Mouse (Mus musculus): Measurements from ENCODE around the gene Rnf185.
A peak's percentile ranks its signal among the peaks of the same experiment; 100 is the strongest.

Rnf185 gene

DNA sequence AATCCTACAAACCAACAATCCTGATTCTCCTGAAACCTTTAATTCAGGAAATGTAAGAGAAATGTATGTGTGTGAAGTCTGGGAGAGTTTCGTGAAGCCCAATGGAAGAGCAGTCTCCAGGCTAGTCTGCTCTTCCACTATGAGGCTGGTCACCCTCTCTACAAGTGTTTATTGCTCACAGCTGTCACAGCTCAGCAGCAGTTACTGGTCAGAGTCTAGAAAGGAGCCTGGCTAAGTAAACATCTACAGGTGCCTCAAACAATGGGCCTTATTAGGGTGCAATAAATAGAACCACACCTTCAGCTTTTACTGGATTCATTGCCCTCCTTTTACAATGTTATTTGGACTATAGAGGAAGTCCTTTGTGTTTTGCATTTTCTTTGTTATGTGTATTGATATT lies 53.8 kb downstream of the Rnf185 start:
- TF ChIP-seq NANOG (IDR thresholded peaks at IDR 0.05; ENCODE audit: borderline replicate concordance, low read length) (no peak), CTCF (conservative IDR thresholded peaks at IDR 0.05; ENCODE audit: low read length) (no peak), POU5F1 (IDR thresholded peaks at IDR 0.05; ENCODE audit: borderline replicate concordance, low read length) (no peak)
- peaks cover 23% of the 10 kb centered on the region for H3K36me3 ChIP-seq (ENCODE audit: insufficient read depth, low read length)
- H3K9me3 ChIP-seq (ENCODE audit: low read length): no peaks in the 10 kb centered on the region
- no peak overlapping the region for H3K4me3 ChIP-seq (replicated peaks; ENCODE audit: low read length)
- H3K27me3 ChIP-seq (ENCODE audit: insufficient read depth, low read length): no peaks in the 10 kb centered on the region
- peaks cover 67% of the 10 kb centered on the region for H3K4me1 ChIP-seq (replicated peaks; ENCODE audit: low read depth, low read length)

DNA sequence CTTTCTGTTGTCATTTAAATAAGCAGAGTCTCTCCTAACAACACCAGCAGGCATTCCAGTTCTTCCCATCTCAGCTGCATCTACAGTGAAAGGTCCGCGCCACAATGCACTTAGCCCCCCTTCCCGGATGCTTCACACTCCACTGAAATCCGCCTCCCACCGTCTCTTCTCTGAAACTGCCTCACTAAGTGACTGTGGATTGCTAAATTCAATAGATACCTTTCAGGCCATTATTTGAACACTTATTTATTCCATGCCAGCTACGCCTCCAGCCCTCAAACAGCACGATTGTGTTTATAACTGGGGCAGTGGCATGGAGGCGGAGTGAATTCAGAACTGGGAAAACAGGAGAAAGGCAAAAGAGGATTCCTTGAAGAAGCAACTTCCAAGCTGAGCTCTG lies 55.6 kb downstream of the Rnf185 start:
- Histone ChIP-seq H3K9me3 (ENCODE audit: low read length) (no peaks in the 10 kb centered on the region), H3K4me3 (replicated peaks; ENCODE audit: low read length) (no peak overlapping the region), H3K27me3 (ENCODE audit: insufficient read depth, low read length) (no peaks in the 10 kb centered on the region), H3K36me3 (ENCODE audit: insufficient read depth, low read length) (peaks cover 31% of the 10 kb centered on the region), H3K4me1 (replicated peaks; ENCODE audit: low read depth, low read length) (peaks cover 70% of the 10 kb centered on the region)
- TF ChIP-seq POU5F1 (IDR thresholded peaks at IDR 0.05; ENCODE audit: borderline replicate concordance, low read length) (no peak), NANOG (IDR thresholded peaks at IDR 0.05; ENCODE audit: borderline replicate concordance, low read length) (no peak), CTCF (conservative IDR thresholded peaks at IDR 0.05; ENCODE audit: low read length) (no peak)

DNA sequence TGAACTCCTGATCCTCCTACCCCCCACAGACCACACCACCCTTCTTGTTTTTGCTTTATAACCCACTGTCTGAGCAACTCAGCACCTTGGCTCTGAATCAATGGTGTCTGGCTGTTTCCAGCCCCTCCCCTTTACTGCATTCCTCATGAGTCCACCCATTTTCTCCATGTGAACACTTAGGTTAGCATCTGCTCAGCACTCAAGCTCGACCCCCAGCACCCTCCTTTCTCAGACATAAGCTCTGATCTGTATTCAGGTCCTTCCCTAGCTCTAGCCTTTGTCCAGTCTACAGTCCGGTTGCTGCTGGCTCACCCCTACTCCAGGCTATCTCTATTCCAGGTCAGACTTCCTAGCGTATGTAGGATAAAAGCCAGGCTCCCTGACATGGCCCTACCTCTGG lies 56.1 kb downstream of the Rnf185 start:
- no peak for TF ChIP-seq POU5F1 (IDR thresholded peaks at IDR 0.05; ENCODE audit: borderline replicate concordance, low read length)
- TF ChIP-seq CTCF (conservative IDR thresholded peaks at IDR 0.05; ENCODE audit: low read length): no peak
- no peak for TF ChIP-seq NANOG (IDR thresholded peaks at IDR 0.05; ENCODE audit: borderline replicate concordance, low read length)

DNA sequence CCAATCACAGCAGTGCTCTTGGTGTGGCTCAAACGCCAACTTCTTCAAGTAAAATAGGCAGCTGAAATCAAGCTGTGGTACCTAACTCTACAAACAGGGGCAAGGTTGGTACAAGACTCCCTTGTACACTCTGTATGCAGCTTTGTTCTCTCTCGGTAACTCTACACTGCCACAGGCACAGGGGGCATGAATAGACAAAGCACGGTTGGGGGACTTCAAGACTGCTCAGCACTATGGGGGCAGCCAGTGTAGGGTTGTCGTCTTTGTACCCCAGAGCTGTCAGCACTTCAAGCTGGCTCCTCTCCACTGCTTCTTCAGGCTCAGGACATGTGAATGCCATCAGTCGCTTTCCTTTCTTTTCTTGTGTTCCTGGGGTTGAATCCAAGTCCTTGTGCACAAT lies 57.6 kb downstream of the Rnf185 start:
- H3K27me3 ChIP-seq (ENCODE audit: insufficient read depth, low read length): no peaks in the 10 kb centered on the region
- TF ChIP-seq CTCF (conservative IDR thresholded peaks at IDR 0.05; ENCODE audit: low read length): no peak
- TF ChIP-seq NANOG (IDR thresholded peaks at IDR 0.05; ENCODE audit: borderline replicate concordance, low read length): no peak
- TF ChIP-seq POU5F1 (IDR thresholded peaks at IDR 0.05; ENCODE audit: borderline replicate concordance, low read length): no peak
- H3K4me3 ChIP-seq (replicated peaks; ENCODE audit: low read length): no peak overlapping the region
- H3K4me1 ChIP-seq (replicated peaks; ENCODE audit: low read depth, low read length): peaks cover 89% of the 10 kb centered on the region
- H3K9me3 ChIP-seq (ENCODE audit: low read length): no peaks in the 10 kb centered on the region
- H3K36me3 ChIP-seq (ENCODE audit: insufficient read depth, low read length): peaks cover 34% of the 10 kb centered on the region

More for the DNA sequence above, 56.1 kb downstream of the Rnf185 start:
- Histone ChIP-seq H3K4me1 (replicated peaks; ENCODE audit: low read depth, low read length) (peaks cover 74% of the 10 kb centered on the region), H3K36me3 (ENCODE audit: insufficient read depth, low read length) (peaks cover 33% of the 10 kb centered on the region), H3K27me3 (ENCODE audit: insufficient read depth, low read length) (no peaks in the 10 kb centered on the region), H3K4me3 (replicated peaks; ENCODE audit: low read length) (no peak overlapping the region), H3K9me3 (ENCODE audit: low read length) (no peaks in the 10 kb centered on the region)

DNA sequence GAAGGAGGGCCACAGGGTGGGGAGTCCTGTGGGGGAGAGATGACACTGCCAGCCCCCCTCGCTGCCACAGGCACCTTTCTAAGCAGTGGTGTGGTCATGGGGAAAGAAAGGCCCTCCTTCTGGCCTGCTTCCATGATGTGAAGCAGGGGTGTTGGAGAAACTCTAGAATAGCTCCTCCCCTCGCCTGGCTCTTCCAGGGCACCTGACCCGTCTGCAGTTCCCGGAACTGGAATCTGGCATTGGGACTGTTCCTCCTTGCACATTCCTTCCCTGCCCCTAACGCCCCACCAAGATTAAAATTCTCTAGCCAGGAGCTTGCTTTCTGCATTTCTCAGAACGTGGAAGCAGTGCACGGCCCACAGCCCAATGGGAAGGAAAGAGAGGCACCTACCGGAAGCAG lies 59.6 kb downstream of the Rnf185 start:
- peaks cover 85% of the 10 kb centered on the region for H3K4me1 ChIP-seq (replicated peaks; ENCODE audit: low read depth, low read length)
- TF ChIP-seq CTCF (conservative IDR thresholded peaks at IDR 0.05; ENCODE audit: low read length) (no peak), NANOG (IDR thresholded peaks at IDR 0.05; ENCODE audit: borderline replicate concordance, low read length) (no peak), POU5F1 (IDR thresholded peaks at IDR 0.05; ENCODE audit: borderline replicate concordance, low read length) (no peak)

DNA sequence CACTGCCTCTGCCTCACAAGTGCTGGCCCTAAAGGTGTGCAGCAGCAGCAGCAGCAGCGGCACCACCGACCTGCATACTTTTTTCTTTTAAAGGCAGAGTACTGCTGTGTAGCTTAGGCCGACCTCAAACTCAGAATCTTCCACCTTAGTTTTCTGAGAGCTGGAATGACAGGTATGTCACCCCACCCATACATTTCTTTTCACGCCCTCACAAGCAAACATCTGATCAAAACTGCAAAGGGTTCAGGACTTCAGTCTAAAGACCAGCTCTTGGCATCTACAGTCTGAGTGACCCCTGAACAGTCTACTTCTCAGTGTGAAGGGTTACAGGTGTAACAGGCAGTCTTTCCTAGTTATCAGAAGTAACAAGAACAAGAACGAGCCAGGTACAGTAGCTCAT lies 61.4 kb downstream of the Rnf185 start:
- TF ChIP-seq CTCF (conservative IDR thresholded peaks at IDR 0.05; ENCODE audit: low read length) (no peak), NANOG (IDR thresholded peaks at IDR 0.05; ENCODE audit: borderline replicate concordance, low read length) (no peak), POU5F1 (IDR thresholded peaks at IDR 0.05; ENCODE audit: borderline replicate concordance, low read length) (no peak)
- Histone ChIP-seq H3K9me3 (ENCODE audit: low read length) (no peaks in the 10 kb centered on the region), H3K36me3 (ENCODE audit: insufficient read depth, low read length) (peaks cover 26% of the 10 kb centered on the region), H3K4me1 (replicated peaks; ENCODE audit: low read depth, low read length) (peaks cover 85% of the 10 kb centered on the region), H3K27me3 (ENCODE audit: insufficient read depth, low read length) (no peaks in the 10 kb centered on the region), H3K4me3 (replicated peaks; ENCODE audit: low read length) (no peak overlapping the region; the same call in 1 of the 2 replicates)

More for the DNA sequence above, 59.6 kb downstream of the Rnf185 start:
- no peaks in the 10 kb centered on the region for H3K9me3 ChIP-seq (ENCODE audit: low read length)
- H3K4me3 ChIP-seq (replicated peaks; ENCODE audit: low read length): no peak overlapping the region
- H3K36me3 ChIP-seq (ENCODE audit: insufficient read depth, low read length): peaks cover 30% of the 10 kb centered on the region
- no peaks in the 10 kb centered on the region for H3K27me3 ChIP-seq (ENCODE audit: insufficient read depth, low read length)

DNA sequence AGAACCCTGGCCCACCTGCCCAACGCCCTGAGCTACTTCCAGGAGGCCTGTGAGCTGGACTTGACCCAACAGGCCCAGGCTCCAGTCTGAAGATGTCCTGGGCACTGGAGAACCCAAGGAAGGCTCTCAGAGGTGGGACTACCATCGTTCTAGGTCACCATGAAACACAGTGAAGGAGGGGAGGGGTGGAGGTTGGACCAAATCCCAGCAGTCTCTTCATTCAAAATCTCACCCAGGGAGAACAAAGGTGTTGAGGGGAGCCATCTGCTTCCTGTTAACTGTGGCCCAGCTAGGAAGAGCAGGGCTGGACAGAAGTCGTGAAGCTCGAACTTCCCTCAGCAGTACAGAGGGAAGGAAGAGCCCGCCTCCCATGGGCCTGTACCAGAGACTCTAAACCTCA lies 62.2 kb downstream of the Rnf185 start:
- Histone ChIP-seq H3K4me1 (replicated peaks; ENCODE audit: low read depth, low read length) (peaks cover 85% of the 10 kb centered on the region), H3K36me3 (ENCODE audit: insufficient read depth, low read length) (peaks cover 26% of the 10 kb centered on the region), H3K9me3 (ENCODE audit: low read length) (no peaks in the 10 kb centered on the region), H3K27me3 (ENCODE audit: insufficient read depth, low read length) (no peaks in the 10 kb centered on the region), H3K4me3 (replicated peaks; ENCODE audit: low read length) (0 out of 2 replicates have a peak overlapping the region, but pooled peaks have one; percentile 3)
- no peak for TF ChIP-seq NANOG (IDR thresholded peaks at IDR 0.05; ENCODE audit: borderline replicate concordance, low read length)
- TF ChIP-seq CTCF (conservative IDR thresholded peaks at IDR 0.05; ENCODE audit: low read length): no peak
- TF ChIP-seq POU5F1 (IDR thresholded peaks at IDR 0.05; ENCODE audit: borderline replicate concordance, low read length): no peak

DNA sequence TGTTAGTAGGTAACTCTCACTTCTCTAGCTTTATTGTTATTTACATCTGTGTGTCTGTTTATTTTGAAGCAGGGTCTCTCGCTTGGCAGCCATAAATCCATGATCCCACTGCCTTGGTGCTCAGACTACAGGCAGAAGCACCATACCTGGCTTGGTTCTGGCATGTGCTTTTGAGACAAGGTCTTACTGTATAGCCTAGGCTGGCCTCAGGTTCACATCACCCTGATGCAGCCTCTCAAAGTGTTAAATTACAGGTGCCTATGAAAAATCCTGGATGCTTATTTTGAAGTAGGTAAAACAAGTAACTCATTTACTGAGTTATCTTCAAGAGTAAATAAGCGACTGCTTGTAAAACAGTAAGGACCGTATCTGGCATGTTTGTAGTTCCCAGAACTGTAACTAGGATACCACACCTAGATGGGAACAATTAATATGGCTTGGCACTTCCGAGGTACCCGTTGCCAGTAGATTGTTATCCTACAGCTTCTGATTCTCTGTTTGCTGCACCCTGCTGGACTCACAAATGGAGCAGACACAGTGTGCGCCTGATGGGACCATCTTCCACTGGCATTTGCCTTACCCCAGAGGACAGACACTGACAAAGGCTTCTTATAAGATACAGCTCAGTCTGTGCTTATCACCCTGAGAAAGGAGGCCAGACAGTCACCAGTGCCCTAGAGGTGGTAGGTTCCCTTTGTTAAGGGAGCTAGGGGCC lies 64.5 kb downstream of the Rnf185 start:
- TF ChIP-seq NANOG (IDR thresholded peaks at IDR 0.05; ENCODE audit: borderline replicate concordance, low read length): no peak
- TF ChIP-seq POU5F1 (IDR thresholded peaks at IDR 0.05; ENCODE audit: borderline replicate concordance, low read length): no peak
- no peak for TF ChIP-seq CTCF (conservative IDR thresholded peaks at IDR 0.05; ENCODE audit: low read length)
- Histone ChIP-seq H3K4me1 (replicated peaks; ENCODE audit: low read depth, low read length) (peaks cover 68% of the 10 kb centered on the region), H3K4me3 (replicated peaks; ENCODE audit: low read length) (no peak overlapping the region), H3K27me3 (ENCODE audit: insufficient read depth, low read length) (no peaks in the 10 kb centered on the region), H3K9me3 (ENCODE audit: low read length) (no peaks in the 10 kb centered on the region), H3K36me3 (ENCODE audit: insufficient read depth, low read length) (peaks cover 30% of the 10 kb centered on the region)

Data from E14TG2a.4 (cell line).